Mouse (Mus musculus) testis, adult 2 months (tissue): ENCODE results near the gene BC037034. TPM values are rescaled to one million over a fixed set of nuclear protein-coding genes. Genes with fewer than 3 reads are reported as not detected.

Experiments
- H3K27ac ChIP-seq: fragments of 200-500 bp; 2 replicates; pipeline ENCODE4 v1.5.1; 2012; ENCODE audit warnings: low read depth, low read length; ENCODE audit not compliant: control insufficient read depth, insufficient read depth
- H3K27me3 ChIP-seq: fragments of 200-500 bp; 2 replicates; pipeline ENCODE4 v1.6.1; 2012; ENCODE audit warnings: mild to moderate bottlenecking, low read length, moderate library complexity; ENCODE audit not compliant: control insufficient read depth, insufficient read depth
- H3K36me3 ChIP-seq: fragments of 200-500 bp; 2 replicates; pipeline ENCODE4 v1.6.1; 2012; ENCODE audit warnings: mild to moderate bottlenecking, low read length; ENCODE audit not compliant: control insufficient read depth, insufficient read depth
- H3K4me1 ChIP-seq: fragments of 200-500 bp; 2 replicates; pipeline ENCODE4 v1.6.1; 2012; ENCODE audit warnings: low read length; ENCODE audit not compliant: control insufficient read depth, insufficient read depth
- H3K4me3 ChIP-seq: fragments of 200-500 bp; 2 replicates; pipeline ENCODE4 v1.5.1; 2012; ENCODE audit warnings: low read depth, mild to moderate bottlenecking, low read length, moderate library complexity, mixed read lengths; ENCODE audit not compliant: control insufficient read depth
- CTCF ChIP-seq: fragments of 200-500 bp; IDR thresholded peaks from 2 replicates; pipeline ENCODE4 v1.5.1; 2012; ENCODE audit warnings: low read depth, mild to moderate bottlenecking, inconsistent platforms, low read length, moderate library complexity; ENCODE audit not compliant: control insufficient read depth, insufficient read depth, insufficient replicate concordance
- POLR2A ChIP-seq: fragments of 200-500 bp; IDR thresholded peaks from 2 replicates; pipeline ENCODE4 v1.6.1; 2012; ENCODE audit warnings: low read depth, mild to moderate bottlenecking, inconsistent platforms, low read length, moderate library complexity; ENCODE audit not compliant: control insufficient read depth
- polyA plus RNA-seq: library from polyadenylated mRNA; depleted of rRNA; stranded (reverse); fragments of >200 nt; gene quantifications from 2 replicates; pipeline ENCODE4 v1.2.3, GENCODE M21; 2012

The BC037034 gene
- polyA plus RNA-seq, 1 experiment = 60.7 TPM

DNA sequence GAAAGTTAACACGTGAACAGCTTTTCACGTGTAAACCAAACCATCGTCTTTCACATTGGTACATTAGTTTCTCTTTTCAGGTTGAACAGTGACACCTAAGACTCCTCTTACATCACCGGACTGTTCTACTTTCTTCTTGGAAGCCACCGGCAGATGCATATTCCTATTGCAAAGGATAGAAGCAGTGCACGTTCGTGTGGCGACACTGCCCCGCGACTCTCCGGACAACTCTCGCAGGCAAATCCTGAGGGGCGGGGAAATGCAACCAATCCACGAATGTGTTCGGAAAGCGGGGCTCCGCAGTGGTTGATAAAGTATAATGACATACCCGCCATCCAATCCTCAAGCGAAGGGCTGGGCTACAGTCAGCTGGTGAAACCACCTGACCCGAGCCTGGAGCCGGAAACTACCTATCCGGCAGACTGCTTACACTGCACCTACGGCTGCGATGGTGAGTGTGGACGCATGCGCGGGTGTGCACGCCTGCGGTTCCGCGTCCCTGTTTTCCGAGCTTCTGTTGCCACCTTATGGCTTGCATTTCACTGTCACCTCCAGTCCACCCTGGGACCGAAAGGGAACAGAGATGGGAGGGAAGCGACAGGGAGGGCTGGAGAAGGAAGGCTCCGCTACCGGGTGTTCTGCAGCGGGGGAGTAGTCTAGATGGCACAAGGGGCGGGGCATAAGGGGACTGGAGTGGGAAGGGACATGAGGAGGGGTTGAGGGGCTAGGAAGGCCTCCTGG is 8.3 kb downstream of the BC037034 start, which contains the start of gene Lamtor4:
TSS of gene Lamtor4 (plus strand) at position 130 of the 741 bp plus-strand sequence.
- H3K27ac ChIP-seq = peak within 1 kb of the TSS; percentile 74
- peaks cover 6% of the 10 kb centered on the region for H3K4me1 ChIP-seq
- H3K36me3 ChIP-seq = no peaks in the 10 kb centered on the region
- H3K27me3 ChIP-seq = no peaks in the 10 kb centered on the region
- TF ChIP-seq POLR2A (peak; percentile 73), CTCF (peak; percentile 19; the same call in 1 of the 2 replicates)
- H3K4me3 ChIP-seq = peak within 1 kb of the TSS; percentile 95

DNA sequence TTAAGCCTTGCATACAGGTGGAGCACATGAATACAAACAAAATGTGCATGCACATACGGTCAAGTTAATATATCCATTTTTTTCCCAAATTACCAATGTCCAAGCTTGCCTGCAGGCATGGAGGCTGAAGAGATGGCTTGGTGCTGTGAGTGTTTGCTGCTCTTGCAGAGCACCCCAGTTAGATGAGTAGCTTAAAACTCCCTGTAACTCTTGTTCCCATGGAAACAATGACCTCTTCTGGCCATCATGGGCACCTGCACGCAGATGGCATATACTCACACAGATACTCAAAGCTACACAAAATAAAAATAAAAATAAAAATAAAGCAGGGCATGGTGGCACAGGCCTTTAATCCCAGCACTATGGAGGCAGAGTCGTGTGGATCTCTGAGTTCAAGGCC is 10.8 kb downstream of the BC037034 start:
- Histone ChIP-seq H3K27me3 (no peaks in the 10 kb centered on the region), H3K36me3 (no peaks in the 10 kb centered on the region), H3K4me3 (no peak overlapping the region), H3K4me1 (peaks cover 6% of the 10 kb centered on the region), H3K27ac (no peak overlapping the region)
- TF ChIP-seq POLR2A (no peak), CTCF (no peak)

DNA sequence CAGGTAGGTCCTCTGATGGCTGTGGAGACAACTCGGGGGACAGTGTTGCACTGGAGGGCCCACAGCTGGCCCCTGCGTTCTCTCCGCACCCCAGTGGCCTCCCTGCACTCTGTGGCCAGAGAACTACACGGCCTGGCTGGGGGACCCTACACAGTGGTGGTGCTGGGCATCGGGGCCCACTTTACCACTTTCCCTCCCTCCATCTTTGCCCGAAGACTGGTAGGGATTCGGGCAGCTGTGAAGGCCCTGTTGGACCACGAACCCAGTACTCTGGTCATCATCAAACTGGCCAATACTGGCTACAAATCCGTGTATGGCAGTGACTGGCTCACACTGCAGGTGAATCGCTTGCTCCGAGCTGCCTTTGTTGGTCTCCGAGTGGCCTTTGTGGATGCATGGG is 12.7 kb downstream of the BC037034 start:
- no peak overlapping the region for H3K4me3 ChIP-seq
- no peak overlapping the region for H3K27ac ChIP-seq
- TF ChIP-seq POLR2A (no peak), CTCF (no peak)
- no peaks in the 10 kb centered on the region for H3K36me3 ChIP-seq
- no peaks in the 10 kb centered on the region for H3K27me3 ChIP-seq
- peaks cover 5% of the 10 kb centered on the region for H3K4me1 ChIP-seq

DNA sequence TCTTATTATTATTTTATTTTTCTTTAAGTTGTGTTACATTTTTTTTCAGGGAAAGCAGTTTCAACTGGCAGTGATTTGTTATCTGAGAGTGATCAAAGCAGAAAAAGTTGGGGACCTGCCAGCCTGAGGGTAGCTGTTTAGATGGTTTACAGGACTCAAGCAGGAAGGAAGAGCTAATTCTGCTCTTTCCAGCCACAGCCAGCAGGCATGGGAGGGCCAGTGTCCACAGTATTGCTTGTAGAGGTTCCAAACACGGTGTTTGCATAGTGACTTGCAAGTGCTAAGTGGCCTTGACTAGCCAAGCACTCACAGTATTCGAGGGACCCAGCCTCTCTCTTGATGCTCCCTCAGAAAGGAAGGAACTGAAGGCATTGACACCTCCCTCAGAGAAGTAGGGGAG is 22.3 kb downstream of the BC037034 start:
- Histone ChIP-seq H3K27me3 (no peaks in the 10 kb centered on the region), H3K27ac (no peak overlapping the region), H3K4me3 (no peak overlapping the region), H3K4me1 (no peaks in the 10 kb centered on the region), H3K36me3 (no peaks in the 10 kb centered on the region)
- TF ChIP-seq POLR2A (no peak), CTCF (no peak)

DNA sequence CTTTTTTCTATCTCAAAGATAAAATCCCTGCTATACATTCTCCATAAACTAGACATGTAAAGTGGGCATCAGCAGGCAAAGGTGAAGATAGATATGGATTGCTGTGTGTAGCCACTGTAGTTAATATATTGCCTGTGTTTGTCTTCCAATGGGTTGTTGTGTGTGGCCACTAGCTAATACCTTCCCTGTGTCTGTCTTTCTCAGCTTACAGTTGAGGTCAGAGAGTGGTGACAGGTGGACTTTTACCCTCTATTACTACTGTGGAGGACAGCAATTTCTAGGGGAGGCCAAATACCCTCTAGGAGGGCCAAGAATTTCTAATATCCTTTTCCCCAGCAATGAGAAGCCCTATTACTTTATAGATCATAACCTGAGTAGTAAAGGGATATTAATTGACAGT is 29.6 kb downstream of the BC037034 start:
- Histone ChIP-seq H3K36me3 (no peaks in the 10 kb centered on the region), H3K27me3 (no peaks in the 10 kb centered on the region), H3K27ac (no peak overlapping the region), H3K4me1 (no peaks in the 10 kb centered on the region), H3K4me3 (no peak overlapping the region)
- no peak for TF ChIP-seq CTCF
- TF ChIP-seq POLR2A = no peak

DNA sequence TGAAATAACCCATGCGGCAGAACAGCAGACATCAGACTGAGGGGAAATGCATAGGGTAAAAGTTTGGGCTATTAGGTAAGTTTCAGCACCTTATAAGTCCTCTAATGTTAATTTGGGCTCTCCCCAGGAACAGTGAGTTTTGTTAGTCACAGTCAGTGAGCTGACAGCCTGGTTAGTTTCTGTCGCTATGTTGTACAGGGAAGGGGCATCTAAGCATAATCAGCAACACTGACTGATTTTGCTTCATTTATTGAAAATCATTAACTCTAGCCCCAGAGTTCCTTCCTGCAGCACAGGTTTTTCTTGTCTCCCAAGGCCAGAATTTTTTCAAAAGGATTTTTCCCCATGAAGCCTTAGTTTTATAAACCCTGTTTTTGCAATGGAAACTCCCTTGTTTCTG is 30.1 kb downstream of the BC037034 start:
- no peak overlapping the region for H3K4me3 ChIP-seq
- no peaks in the 10 kb centered on the region for H3K4me1 ChIP-seq
- H3K36me3 ChIP-seq = no peaks in the 10 kb centered on the region
- H3K27me3 ChIP-seq = no peaks in the 10 kb centered on the region
- no peak overlapping the region for H3K27ac ChIP-seq
- TF ChIP-seq POLR2A = no peak
- no peak for TF ChIP-seq CTCF

DNA sequence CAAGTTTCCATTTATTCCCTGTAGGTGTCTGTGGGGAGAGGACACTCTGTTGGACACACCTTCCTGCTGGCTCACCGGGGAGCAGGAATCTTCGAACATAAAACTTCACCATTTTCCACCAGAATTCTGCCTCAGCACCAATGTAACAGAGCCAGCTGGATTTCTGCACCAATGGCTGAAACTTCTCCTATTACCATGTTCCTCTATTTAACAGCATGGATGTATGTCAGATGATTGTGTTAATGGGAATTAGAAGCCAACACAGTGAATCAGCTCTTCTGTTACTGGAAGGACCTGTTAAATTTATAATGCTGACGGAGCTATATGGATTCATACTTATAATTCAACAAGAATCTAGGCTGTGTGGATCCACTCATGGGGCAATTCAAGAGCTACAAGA is 34.3 kb downstream of the BC037034 start:
- no peaks in the 10 kb centered on the region for H3K4me1 ChIP-seq
- H3K27me3 ChIP-seq = no peaks in the 10 kb centered on the region
- TF ChIP-seq POLR2A = no peak
- TF ChIP-seq CTCF = no peak
- H3K4me3 ChIP-seq = no peak overlapping the region
- no peak overlapping the region for H3K27ac ChIP-seq
- H3K36me3 ChIP-seq = no peaks in the 10 kb centered on the region

DNA sequence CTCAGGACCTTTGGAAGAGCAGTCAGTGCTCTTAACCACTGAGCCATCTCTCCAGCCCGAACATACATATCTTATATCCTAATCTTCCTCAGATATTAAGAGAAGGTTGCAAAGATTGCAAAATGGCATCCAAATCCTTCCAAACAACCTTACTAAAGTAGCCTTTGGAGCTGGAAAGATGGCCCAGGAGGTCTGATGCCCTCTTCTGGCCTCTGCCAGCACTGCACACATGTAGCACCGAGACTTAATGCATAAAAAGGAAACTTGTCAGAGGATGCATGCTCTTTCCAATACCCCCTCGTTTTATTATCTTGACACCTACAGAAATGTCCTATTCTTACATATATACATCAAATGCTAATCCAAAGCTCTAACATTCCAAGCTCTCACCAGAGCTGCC is 35.8 kb downstream of the BC037034 start:
- TF ChIP-seq POLR2A (no peak), CTCF (no peak; the same call in 1 of the 2 replicates)
- Histone ChIP-seq H3K4me1 (no peaks in the 10 kb centered on the region), H3K27me3 (no peaks in the 10 kb centered on the region), H3K36me3 (no peaks in the 10 kb centered on the region), H3K4me3 (no peak overlapping the region), H3K27ac (no peak overlapping the region)
